Mouse (Mus musculus): ENCODE measurements around the gene Olfr1090.

The Olfr1090 gene

DNA sequence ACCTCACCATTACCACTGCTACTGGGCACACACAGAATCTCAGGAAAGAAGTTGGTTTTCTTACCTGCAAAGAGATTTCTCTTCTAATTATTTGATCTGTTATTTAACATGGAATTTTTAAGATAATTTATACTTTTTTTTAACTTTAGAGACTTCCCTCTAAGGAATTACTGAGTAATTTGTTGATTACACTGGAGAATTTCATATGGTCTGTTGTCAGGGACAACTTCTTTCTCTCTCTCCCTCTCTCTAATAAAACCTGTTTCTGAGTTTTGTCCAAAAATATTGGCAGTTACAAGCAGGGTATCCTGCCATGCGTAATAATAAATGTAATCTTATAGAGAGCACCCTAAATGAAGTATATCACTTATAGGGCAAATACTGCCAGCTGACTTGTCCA lies at the start of gene Olfr1090:
Gene Olfr1090 (minus strand): TSS at position 101 of the 400 bp plus-strand sequence.
- no peak for DNase-seq (ENCODE audit: low read depth)

DNA sequence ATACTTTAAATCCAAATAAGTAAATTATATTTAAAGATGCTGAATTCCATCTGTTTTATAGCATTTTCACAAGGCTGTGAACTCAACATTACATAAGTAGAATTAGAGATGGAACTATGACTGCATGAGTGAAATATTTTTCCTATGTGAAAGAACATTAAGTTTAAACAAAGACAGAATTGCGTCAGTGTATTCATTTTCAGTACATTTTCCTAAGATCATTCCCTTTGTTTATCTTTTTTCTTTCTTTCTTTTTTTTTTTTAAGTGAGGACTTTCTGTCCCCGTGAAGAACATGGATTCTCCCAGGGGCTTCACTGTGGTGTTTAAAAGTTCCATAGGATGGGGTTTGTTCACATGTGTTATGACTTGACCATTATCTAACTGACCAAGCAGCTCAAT lies 23.4 kb upstream of the Olfr1090 start, which contains the start of gene Olfr1093:
Gene Olfr1093 (plus strand): TSS at position 301 of the 400 bp plus-strand sequence.
- DNase-seq (ENCODE audit: low read depth) = no peak

DNA sequence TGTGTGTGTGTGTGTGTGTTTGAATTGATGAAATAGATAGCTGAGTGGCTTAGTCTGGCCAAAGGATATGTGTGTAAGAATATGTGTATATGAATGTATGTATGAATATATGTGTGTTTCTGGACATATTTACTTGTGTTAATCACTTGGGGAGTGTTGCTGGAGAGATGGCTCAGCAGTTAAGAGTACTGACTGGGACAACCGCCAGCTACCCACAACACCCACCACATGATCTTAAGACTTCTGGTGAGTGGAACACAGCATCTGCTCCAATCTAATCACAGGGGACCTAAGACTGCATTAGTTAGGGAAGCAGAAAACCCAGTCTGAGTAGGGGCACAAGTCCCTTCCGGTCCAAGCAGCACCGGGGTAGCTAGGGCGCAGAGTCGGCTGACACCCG lies 2.3 kb upstream of the Olfr1090 start:
- DNase-seq (ENCODE audit: low read depth) = no peak

DNA sequence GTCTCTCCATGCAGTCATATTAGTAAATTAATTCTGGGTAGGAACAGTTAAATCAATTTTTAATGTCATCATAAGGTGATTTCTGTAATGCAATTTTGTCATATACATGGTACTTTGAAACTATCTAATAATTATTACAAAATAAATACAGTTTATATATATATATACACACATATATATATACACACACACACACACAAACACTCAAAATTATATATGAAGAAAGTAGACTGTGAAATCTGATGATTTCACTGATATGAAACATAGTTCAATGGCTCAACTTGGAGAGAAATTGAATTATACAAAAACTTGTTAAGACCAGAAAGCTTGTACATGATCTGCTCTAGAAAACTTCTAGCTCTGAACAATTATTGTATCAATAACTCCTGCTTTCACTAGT lies 25.2 kb downstream of the Olfr1090 start, which contains the start of gene Olfr1089:
Gene Olfr1089 (minus strand): TSS at position 101 of the 400 bp plus-strand sequence.
- DNase-seq (ENCODE audit: low read depth) = no peak
